Mouse (Mus musculus) embryonic fibroblast, embryonic 13.5 days (primary cell): Measurements from ENCODE around the gene Vezf1.

ENCODE experiments used
- CTCF ChIP-seq: IDR thresholded peaks from 2 replicates; pipeline ENCODE4 v1.5.1; 2011; ENCODE audit warnings: mild to moderate bottlenecking, control low read depth, low read length, moderate library complexity, borderline replicate concordance; ENCODE audit not compliant: insufficient read depth
- POLR2A ChIP-seq: IDR thresholded peaks from 2 replicates; pipeline ENCODE4 v1.6.1; 2011; ENCODE audit warnings: low read depth, mild to moderate bottlenecking, control low read depth, low read length, moderate library complexity

GRCm38 (mm10) chr11:88112677-88113333 is 44.7 kb downstream of the Vezf1 start:
- TF ChIP-seq CTCF: no peak
- no peak for TF ChIP-seq POLR2A
